Mouse (Mus musculus): ENCODE results near the gene Myoz2.

Myoz2 gene

GRCm38 (mm10) chr3:123009417-123009816 lies 25.4 kb downstream of the Myoz2 start:
- intact Hi-C loops (cut with DNase I), result no loop called here

DNA sequence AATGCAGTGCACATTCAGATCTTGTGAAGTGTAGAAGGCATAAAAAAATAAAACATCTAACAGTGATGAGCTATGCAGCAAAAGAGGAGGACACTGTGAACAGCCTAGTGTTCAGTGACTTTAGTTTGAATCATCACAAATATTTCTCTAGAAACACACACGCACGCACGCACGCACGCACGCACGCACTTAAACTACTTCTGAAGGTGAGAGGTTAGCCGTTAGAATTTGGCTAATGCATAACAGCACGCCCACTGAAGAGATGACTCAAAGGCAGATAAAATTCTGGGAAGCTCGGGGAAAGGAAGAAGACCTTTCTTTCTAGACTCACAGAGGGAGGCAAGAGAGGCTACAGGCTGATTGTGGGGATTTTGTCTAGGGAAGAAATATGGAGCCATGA lies 27.4 kb downstream of the Myoz2 start:
- intact Hi-C loops (cut with DNase I), result no loop called here

DNA sequence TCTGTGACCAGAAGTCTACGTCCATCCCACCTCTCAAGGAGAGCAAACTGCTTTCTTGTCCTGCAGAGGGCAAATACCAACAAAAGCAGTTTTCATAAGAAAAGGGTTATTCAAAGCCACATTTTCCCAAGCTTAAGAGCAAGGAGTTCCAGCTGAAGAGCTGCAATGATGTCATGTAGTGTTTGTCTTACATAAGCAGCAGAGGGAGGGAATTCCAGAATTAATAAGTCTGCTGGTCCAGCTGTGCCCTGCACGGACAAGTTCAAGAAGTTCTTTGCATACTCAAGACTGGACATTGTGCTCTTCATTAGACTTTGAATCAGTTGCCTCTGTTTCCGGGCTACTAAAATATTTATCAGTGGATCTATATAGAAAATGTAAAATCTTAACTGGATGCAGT lies 33.8 kb downstream of the Myoz2 start:
- intact Hi-C loops (cut with DNase I), result no loop called here

- intact Hi-C loops (cut with DNase I), result no loop called here
Observed at GRCm38 (mm10) chr3:122998511-122998910, 36.3 kb downstream of the Myoz2 start.

DNA sequence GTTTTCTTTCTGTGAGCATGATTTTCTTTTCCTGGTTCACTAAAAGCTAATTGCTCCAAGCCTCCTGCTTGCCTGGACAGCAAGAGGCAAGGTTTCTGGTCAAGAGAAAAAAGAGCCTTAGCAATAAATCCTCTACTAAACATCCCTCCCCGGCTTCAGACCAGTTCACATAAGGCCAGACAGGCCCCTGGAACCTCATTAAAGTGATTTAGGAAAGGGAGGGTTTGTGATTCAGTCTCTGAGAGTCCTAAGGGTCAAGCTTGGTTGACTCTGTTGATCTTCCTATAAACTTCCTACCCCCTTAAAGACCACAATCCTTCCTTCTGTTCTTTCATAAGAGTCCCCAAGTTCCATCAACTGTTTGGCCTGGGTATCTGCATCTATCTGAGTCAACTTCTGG lies 37.8 kb downstream of the Myoz2 start:
- intact Hi-C loops (cut with DNase I), result no loop called here

DNA sequence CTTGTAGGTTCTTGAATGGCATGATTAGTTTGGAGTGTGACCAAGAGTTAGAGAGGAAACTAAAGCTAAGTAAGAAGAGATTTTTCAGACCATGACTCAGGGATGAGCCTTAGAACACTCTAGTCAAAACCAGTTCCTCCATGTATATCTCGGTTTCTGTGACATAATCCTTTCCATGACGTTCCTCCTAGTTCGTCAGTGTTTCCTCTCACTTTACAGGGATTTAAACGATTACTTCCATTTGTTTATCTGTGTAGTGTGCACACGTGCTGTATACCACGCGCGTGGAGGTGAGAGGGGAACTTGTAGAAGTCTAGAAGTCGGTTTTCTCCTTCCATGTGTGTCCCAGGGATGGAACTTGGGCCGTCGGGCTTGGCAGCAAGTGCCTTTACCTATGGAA lies 47.9 kb downstream of the Myoz2 start:
- intact Hi-C loops (cut with DNase I), result loop anchor here (2.0 kb wide), 1 partner anchor 116 kb away; no protein-coding TSS in a partner anchor

- intact Hi-C loops (cut with DNase I), result loop anchor here (2.0 kb wide), 1 partner anchor 116 kb away; no protein-coding TSS in a partner anchor
Observed at GRCm38 (mm10) chr3:122986386-122986785, 48.4 kb downstream of the Myoz2 start.

DNA sequence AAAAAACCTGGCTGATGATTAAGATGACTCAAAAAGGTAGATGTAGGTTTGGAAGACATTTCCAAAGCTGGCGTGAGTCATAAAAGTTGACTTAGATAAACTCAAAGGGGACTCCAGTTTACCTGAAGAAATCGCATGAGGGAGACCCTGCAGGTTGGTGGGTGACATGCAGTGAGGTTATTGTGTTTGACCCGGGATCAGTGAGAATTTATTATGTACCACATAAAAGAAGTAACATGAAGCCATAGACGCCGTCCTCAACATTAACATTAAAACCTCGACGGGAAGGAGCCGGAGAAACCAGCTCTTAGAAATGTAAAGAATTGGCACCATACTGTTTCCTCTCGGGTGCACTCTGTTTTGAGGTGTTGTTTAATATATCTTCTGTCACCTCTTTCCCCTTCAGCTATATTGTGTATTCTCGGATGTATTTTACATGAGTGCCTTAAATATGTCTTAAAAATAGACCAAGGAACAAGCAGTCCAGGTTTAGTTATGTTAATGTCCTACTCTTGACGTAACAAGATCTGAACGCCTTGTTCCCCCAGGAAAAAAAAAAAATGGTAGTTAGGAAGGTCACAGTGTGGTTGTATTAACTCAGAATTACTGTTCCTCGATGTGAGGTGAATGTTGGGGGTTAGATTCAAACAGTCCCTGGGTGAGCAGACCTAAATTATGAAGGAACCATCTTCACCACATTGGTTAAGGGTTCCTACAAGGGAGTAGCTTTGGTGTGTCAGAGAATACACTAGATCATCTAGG lies 49.5 kb downstream of the Myoz2 start:
- intact Hi-C loops (cut with DNase I), result no loop called here

GRCm38 (mm10) chr3:122984249-122985182 lies 50.3 kb downstream of the Myoz2 start, which contains the start of gene Usp53:
Usp53 (minus strand) TSS chr3:122984510.
- intact Hi-C loops (cut with DNase I), result no loop called here

GRCm38 (mm10) chr3:122983849-122984248 lies 51.0 kb downstream of the Myoz2 start:
- intact Hi-C loops (cut with DNase I), result no loop called here

GRCm38 (mm10) chr3:122975964-122976363 lies 58.9 kb downstream of the Myoz2 start:
- intact Hi-C loops (cut with DNase I), result no loop called here

DNA sequence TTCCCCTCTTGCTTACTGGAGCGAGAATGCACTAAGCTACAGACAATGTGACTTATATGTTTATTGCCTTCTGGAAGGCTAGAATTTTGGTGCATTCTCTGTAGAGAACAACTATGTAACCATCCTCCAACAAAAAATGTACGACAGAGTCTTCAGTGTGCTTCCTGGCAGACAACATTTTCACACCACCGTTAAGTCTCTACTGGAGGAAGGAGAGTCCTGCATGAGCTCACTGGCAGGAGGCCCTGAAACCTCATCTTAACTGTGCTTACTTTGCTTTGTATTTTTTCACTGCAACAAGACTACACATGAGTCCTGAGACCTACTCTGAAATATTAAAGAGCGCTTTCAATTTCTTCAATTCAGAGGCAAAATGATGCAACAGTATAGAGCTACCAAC lies 59.5 kb downstream of the Myoz2 start:
- intact Hi-C loops (cut with DNase I), result no loop called here

- intact Hi-C loops (cut with DNase I), result no loop called here
Observed at GRCm38 (mm10) chr3:122974833-122975232, 60.0 kb downstream of the Myoz2 start.

DNA sequence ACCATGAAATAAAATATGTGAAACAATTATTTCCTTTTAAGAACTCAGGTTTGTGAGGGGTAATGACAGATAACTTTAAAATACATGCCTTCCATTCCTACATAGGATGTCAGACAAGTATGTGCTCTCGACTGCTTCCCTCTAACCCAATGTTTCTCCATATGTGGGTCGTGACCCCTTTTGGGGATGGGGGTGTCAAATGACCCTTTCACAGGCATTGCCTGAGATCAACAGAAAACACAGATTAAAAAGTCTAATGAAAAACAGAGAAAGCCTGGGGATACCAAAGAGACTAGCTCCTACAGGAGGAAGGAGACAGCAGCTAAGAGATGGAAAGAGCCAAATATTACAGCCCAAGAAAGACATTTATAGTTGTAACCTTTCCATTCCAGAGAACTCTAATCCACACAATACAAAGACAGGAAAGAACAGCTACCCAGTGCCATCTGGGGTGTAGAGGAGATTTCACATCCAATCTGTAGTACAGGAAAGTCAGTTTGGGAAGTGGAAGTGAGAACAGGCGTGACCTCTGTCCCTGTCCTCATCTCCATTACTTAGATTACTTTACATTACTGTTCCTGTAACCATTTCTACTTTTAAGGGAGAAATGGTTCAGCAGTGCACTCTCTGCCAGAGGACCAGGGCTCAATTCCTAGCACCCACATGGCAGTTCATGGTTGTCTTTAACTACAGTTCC lies 62.5 kb downstream of the Myoz2 start:
- intact Hi-C loops (cut with DNase I), result no loop called here

- intact Hi-C loops (cut with DNase I), result loop anchor here (5.0 kb wide), 1 partner anchor 36 kb away; no protein-coding TSS in a partner anchor
Observed at GRCm38 (mm10) chr3:122968391-122968790, 66.4 kb downstream of the Myoz2 start.

DNA sequence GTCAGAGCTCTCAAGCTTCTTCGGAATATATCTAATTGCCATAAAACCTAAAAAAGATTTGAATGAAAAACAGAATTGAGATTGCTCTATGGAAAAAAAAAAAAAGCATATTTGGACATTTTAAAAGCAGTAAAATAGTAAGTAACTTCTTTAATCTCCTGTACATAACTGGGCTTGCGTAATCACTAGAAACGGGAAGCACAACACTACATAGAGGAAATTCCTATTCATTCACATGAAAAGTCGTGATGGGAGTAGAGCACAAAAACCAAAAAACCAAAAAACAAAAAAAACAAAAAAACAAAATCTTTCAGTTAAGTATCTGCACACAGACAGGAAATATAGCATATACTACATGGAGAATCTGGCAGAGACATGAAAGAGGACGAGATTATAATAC lies 70.5 kb downstream of the Myoz2 start:
- intact Hi-C loops (cut with DNase I), result no loop called here

Small RNA genes within 50 kb of the gene (microRNA-seq; reads per million reads assigned to microRNA genes)
- 0 reads per million in 2 experiments for gene Gm22066

Data from adrenal gland (tissue).